Mouse (Mus musculus): ENCODE data around the gene Dram1. TPM values are rescaled to one million over a fixed set of nuclear protein-coding genes. Genes with fewer than 3 reads are reported as not detected.

The Dram1 gene
- polyA plus RNA-seq, 1 experiment from 2014 or later, result 1.2 TPM

DNA sequence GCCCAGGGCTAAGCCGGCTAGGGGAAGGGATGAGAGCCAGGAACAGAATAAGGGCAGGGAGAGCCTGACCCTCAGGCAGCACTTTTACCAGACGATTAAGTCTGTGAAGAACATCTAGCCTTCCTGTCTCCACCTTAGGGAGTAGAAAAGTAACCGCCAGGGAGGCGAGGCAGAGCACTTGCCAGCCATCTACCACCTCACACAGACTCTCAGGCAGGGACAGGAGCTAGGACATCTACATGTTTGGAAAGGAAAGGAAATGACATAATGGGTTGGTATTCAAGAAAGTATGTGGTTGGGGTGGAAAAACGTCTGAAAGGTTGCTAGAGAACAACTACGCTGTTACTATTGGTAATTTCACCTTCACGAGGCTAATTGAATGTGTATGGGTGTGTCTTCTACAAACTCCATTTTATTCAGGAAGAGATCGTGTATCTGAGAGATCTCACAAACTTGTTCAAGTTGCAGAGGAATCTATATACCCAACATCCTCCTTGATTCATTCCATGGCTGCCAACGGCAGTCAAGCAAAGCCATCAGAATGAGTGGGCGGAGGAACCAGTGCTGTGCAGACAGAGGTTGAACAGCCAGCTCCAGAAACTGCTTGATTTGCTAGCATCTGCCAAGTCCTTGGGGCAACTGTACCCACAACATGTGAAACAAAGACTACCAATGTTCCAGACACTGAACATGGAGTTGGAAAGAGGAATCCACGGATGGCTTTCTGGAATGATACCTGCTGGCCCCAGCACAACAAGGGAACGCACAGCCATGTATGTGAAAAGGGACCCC lies 32.2 kb downstream of the Dram1 start:
- 65% methylated on average over 12 of the region's 12 CpGs for WGBS
- Histone ChIP-seq H3K27ac (ENCODE audit: poor library complexity, severe bottlenecking) (no peak overlapping the region), H3K4me2 (peak overlapping the region; percentile 37), H3K9ac (no peak overlapping the region), H3K9me3 (replicated peaks) (no peaks in the 10 kb centered on the region), H3K4me3 (no peak overlapping the region), H3K27me3 (replicated peaks) (no peaks in the 10 kb centered on the region), H3K36me3 (no peaks in the 10 kb centered on the region), H3K4me1 (replicated peaks) (peaks cover 14% of the 10 kb centered on the region)
- ATAC-seq (ENCODE audit: insufficient number of reproducible peaks, low FRiP score), result no peak

DNA sequence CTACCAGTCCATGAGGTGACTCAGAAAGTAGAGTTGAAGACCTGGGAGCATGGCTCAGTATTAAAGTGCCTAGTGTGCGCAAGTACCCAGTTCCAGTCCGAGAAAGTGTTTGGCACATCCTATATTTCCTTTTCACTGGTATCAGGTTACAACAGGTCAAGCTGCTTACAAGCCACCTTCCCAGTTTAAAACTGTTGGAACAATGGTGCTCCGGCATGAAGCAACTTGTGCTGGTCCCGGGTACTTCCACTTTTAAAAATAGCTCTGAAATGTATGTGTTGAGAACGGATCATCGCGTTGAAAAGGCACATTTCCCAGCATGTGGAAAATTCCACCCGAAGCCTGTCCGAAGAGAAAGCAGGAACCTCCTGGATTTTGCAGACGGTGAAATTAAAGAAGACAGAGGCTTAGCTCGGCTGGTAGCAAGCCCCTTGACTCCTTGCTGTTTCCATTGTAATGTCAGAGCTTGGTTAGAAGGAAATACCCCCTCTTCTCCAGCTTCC lies 32.9 kb downstream of the Dram1 start:
- no peaks in the 10 kb centered on the region for H3K9me3 ChIP-seq (replicated peaks)
- H3K4me1 ChIP-seq (replicated peaks), result peaks cover 10% of the 10 kb centered on the region
- WGBS, result 42% methylated on average over 11 of the region's 11 CpGs
- no peak for ATAC-seq (ENCODE audit: insufficient number of reproducible peaks, low FRiP score)
- H3K9ac ChIP-seq, result no peak overlapping the region
- H3K27ac ChIP-seq (ENCODE audit: poor library complexity, severe bottlenecking), result no peak overlapping the region
- H3K4me2 ChIP-seq, result peak overlapping the region; percentile 37
- no peaks in the 10 kb centered on the region for H3K36me3 ChIP-seq
- H3K27me3 ChIP-seq (replicated peaks), result no peaks in the 10 kb centered on the region
- H3K4me3 ChIP-seq, result no peak overlapping the region

DNA sequence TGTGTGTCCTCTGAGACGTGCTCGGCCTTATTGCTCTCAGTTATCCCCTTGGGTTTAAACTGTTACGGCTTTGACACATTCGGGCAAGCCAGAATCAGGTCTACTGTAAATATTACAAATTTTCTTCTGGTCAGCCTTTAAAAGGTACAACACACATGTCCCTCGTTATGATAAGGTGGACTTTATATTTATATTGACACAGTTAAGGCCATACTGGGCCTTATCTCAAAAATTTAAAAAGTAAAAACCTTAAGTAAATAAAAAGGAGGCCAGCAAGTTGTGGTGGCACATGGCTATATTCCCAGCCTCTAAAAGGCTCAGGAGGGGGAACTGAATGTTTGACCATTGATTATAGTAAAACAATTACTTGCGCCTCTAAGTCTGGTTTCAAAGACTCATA lies 37.5 kb downstream of the Dram1 start:
- WGBS, result 79% methylated on average over 6 of the region's 6 CpGs
- ATAC-seq (ENCODE audit: insufficient number of reproducible peaks, low FRiP score), result no peak

DNA sequence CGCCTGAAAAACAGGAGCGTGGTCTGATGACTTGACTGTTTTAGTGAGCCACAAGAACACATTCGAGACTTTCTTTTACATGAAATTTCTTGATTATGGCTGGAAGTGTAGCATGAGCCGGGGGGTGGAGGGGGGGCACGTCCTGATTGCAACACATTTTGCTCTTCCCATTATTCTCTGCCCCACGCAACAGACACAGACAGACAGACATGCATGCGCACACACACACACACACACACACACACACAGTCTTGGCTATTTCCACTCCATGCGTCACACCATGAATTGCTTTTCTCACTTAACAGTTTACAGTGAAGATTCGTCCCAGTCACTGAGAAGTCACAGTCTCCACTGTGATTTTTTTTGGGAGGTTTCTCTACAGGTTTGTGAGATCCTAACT lies 38.2 kb downstream of the Dram1 start:
- WGBS, result 84% methylated on average over 9 of the region's 9 CpGs

More for the DNA sequence above, 37.5 kb downstream of the Dram1 start:
- no peaks in the 10 kb centered on the region for H3K27me3 ChIP-seq (replicated peaks)
- H3K4me2 ChIP-seq, result no peak overlapping the region
- no peak overlapping the region for H3K27ac ChIP-seq (ENCODE audit: poor library complexity, severe bottlenecking)
- H3K4me1 ChIP-seq (replicated peaks), result peaks cover 8% of the 10 kb centered on the region
- H3K9me3 ChIP-seq (replicated peaks), result no peaks in the 10 kb centered on the region
- H3K9ac ChIP-seq, result no peak overlapping the region
- H3K4me3 ChIP-seq, result no peak overlapping the region
- H3K36me3 ChIP-seq, result no peaks in the 10 kb centered on the region

DNA sequence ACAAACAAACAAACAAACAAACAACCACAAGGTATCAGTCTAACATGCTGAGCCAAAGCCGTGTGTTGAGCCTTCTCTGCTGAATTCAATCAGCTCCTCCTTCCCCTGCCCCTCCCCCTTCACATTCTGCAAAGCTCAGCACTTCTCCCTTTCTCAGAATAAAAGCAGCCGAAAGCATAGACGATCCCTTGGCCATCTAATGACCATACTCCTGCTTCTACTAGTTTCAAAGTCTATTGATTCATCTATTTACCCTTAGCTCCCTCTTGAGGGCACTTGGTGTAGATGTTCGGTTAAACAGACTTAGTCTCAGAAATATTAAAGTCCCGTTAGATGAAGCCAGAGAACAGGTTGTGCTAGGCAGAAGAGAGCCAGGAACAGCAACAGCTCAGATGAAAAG lies 48.2 kb downstream of the Dram1 start:
- Histone ChIP-seq H3K36me3 (no peaks in the 10 kb centered on the region), H3K4me2 (no peak overlapping the region), H3K27ac (ENCODE audit: poor library complexity, severe bottlenecking) (no peak overlapping the region), H3K27me3 (replicated peaks) (no peaks in the 10 kb centered on the region), H3K9me3 (replicated peaks) (no peaks in the 10 kb centered on the region; the same call in 1 of the 2 replicates), H3K4me1 (replicated peaks) (no peaks in the 10 kb centered on the region), H3K4me3 (no peak overlapping the region), H3K9ac (no peak overlapping the region)
- ATAC-seq (ENCODE audit: insufficient number of reproducible peaks, low FRiP score), result no peak
- WGBS, result 34% methylated on average over 5 of the region's 5 CpGs

More for the DNA sequence above, 38.2 kb downstream of the Dram1 start:
- Histone ChIP-seq H3K4me2 (no peak overlapping the region), H3K4me3 (no peak overlapping the region), H3K4me1 (replicated peaks) (peaks cover under 1% of the 10 kb centered on the region; the same call in 1 of the 2 replicates), H3K9ac (no peak overlapping the region), H3K27me3 (replicated peaks) (no peaks in the 10 kb centered on the region), H3K27ac (ENCODE audit: poor library complexity, severe bottlenecking) (no peak overlapping the region), H3K9me3 (replicated peaks) (no peaks in the 10 kb centered on the region; the same call in 1 of the 2 replicates), H3K36me3 (no peaks in the 10 kb centered on the region)
- no peak for ATAC-seq (ENCODE audit: insufficient number of reproducible peaks, low FRiP score)

DNA sequence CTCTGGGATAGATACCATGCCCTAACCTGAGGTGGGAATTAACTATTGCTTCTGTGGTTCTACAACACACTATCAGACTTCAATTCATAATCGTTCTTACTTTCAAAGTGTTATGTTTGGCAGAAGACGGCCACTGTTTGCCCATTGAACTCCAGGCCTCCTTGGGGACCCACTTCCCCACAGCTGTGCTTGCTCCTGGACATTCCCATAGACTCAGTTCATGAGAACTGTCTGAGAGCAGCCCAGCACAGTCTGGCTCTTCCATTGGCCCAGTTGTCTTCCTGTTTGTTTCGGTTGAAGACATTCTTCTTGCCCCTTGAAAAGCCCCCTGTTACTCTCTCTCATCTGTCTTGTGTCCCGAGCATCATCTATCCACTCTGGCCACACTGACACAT lies 50.8 kb downstream of the Dram1 start:
- no peak for ATAC-seq (ENCODE audit: insufficient number of reproducible peaks, low FRiP score)
- Histone ChIP-seq H3K4me2 (no peak overlapping the region), H3K9me3 (replicated peaks) (no peaks in the 10 kb centered on the region; the same call in 1 of the 2 replicates), H3K27me3 (replicated peaks) (no peaks in the 10 kb centered on the region), H3K36me3 (no peaks in the 10 kb centered on the region), H3K9ac (no peak overlapping the region), H3K4me3 (no peak overlapping the region), H3K4me1 (replicated peaks) (no peaks in the 10 kb centered on the region), H3K27ac (ENCODE audit: poor library complexity, severe bottlenecking) (no peak overlapping the region)
- 65% methylated on average over 4 of the region's 4 CpGs for WGBS

DNA sequence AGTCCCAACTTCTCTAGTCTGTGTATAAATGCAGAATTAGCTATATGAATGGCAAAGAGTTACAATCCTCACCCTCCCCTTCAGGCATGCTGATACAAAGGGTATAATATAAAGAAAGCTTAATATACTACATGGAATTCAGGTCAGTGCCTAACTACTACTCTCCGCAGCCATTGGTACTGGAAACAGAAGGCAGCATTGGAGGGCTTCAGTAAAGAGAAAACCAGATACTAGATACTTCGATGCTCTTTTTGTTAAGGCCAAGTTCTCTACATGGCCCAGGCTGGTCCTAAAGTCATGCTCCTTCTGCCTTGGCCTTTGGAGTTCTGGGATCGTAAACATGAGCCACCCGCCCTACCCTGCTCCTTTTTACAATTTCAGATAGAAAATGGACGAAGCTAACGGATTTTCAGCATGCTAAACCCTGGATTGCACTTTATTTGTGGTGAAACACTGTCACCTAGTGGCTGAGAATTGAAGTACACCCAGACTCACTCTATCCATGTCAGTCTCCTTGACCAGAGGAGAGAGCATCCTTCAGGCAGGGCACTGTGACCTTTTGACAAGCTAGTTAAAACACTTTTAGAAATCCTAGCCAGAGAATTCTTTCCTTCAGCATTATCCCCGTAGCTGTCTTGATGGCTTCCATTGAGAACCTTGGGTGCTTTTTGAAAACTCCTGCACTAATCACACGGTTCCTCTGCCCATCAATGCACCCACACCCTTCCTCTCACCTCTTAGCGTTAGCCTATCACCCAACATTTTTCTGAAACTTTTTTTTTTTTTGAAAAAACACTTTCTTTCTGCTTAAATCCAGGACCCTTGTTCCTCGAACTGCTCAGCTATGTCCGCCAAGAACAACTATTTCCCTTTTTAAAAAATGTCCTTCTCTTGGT lies 51.5 kb downstream of the Dram1 start:
- no peaks in the 10 kb centered on the region for H3K4me1 ChIP-seq (replicated peaks)
- no peaks in the 10 kb centered on the region; the same call in 1 of the 2 replicates for H3K9me3 ChIP-seq (replicated peaks)
- no peak overlapping the region for H3K27ac ChIP-seq (ENCODE audit: poor library complexity, severe bottlenecking)
- no peak overlapping the region for H3K9ac ChIP-seq
- 45% methylated on average over 11 of the region's 11 CpGs for WGBS
- H3K4me3 ChIP-seq, result no peak overlapping the region
- ATAC-seq (ENCODE audit: insufficient number of reproducible peaks, low FRiP score), result peak; percentile 59; the same call in 1 of the 2 replicates
- H3K4me2 ChIP-seq, result peak overlapping the region; percentile 49
- no peaks in the 10 kb centered on the region for H3K27me3 ChIP-seq (replicated peaks)
- H3K36me3 ChIP-seq, result no peaks in the 10 kb centered on the region

DNA sequence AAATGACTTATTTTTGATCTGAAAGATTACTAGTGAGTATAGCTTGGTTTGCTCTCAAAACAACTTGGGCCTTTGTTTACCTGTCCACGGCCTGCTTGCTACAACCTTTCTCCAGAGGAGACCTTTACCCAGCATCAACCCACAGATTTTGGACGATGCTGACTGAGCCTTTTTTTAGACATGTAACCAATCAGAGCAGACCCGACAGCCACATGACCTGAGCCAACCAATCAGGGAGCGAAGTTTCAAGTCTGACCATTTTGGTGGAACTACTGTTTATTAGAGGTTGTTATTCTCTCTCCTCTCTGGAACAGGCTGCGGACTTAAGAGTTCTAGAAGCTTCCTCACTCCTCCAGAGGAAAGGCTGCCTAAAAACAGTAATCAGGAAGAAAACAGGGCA lies 57.1 kb downstream of the Dram1 start:
- Histone ChIP-seq H3K27me3 (replicated peaks) (no peaks in the 10 kb centered on the region), H3K27ac (ENCODE audit: poor library complexity, severe bottlenecking) (no peak overlapping the region), H3K9me3 (replicated peaks) (no peaks in the 10 kb centered on the region), H3K36me3 (no peaks in the 10 kb centered on the region), H3K4me3 (no peak overlapping the region), H3K4me1 (replicated peaks) (peaks cover 8% of the 10 kb centered on the region; the same call in 1 of the 2 replicates), H3K9ac (no peak overlapping the region), H3K4me2 (no peak overlapping the region)
- ATAC-seq (ENCODE audit: insufficient number of reproducible peaks, low FRiP score), result no peak
- 82% methylated on average over 5 of the region's 5 CpGs for whole genome bisulfite sequencing

DNA sequence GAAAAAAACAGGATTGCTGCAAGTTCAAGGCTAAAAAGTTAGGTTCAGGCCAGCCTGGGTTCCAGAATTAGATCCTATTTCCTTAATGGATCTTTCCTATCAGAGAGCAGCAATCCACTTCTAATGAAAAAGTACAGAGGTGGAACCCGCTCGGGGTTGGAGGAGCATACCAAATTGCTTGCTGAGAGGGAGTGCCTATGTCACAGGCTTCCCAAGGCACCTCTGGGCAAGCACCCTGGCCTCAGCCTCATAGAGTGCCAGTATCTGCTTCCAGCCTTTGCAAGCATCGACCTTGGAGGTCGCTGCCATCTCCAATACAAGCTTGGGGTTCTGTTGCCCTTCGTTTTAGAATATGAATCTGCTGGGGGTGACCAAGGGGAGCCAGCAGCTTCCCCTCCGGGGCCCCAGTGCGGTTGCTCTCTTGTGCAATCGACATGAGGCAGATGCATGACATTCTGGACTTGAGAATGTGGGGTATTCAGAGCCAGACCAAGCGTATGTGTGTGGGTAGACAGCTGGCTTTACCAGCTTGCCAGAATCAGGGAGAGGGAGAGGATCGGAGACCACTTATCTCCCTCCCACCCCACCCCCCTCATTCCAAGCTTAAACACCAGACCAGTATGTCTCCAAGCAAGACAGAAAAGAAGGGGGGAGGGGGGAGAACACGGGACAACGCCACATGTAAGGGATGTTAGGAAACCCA lies 58.0 kb downstream of the Dram1 start:
- Histone ChIP-seq H3K27ac (ENCODE audit: poor library complexity, severe bottlenecking) (no peak overlapping the region), H3K4me3 (no peak overlapping the region), H3K9me3 (replicated peaks) (no peaks in the 10 kb centered on the region), H3K4me2 (peak overlapping the region; percentile 45), H3K4me1 (replicated peaks) (peaks cover 8% of the 10 kb centered on the region; the same call in 1 of the 2 replicates), H3K9ac (no peak overlapping the region), H3K36me3 (no peaks in the 10 kb centered on the region), H3K27me3 (replicated peaks) (no peaks in the 10 kb centered on the region)
- WGBS, result 36% methylated on average over 12 of the region's 12 CpGs
- peak; percentile 33; the same call in 1 of the 2 replicates for ATAC-seq (ENCODE audit: insufficient number of reproducible peaks, low FRiP score)

DNA sequence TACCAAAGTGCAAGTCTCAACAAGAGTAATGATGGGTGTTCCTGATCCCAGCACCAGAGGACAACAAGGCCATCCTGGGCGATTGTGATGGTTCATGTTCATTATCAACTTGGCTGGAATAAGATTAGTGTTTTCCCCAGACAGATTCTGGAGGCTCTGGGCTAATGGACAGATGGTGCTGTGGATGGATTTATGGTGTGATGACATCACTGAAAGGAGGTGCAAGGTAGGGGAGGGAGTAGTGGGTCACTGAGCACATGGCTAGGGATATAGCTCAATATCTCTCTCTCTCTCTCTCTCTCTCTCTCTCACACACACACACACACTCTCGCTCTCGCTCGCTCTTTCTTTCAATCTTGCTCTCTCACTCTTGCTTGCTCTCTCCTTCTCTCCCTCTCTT lies 60.7 kb downstream of the Dram1 start:
- Histone ChIP-seq H3K4me1 (replicated peaks) (peaks cover 8% of the 10 kb centered on the region; the same call in 1 of the 2 replicates), H3K9me3 (replicated peaks) (no peaks in the 10 kb centered on the region), H3K27ac (ENCODE audit: poor library complexity, severe bottlenecking) (no peak overlapping the region), H3K4me3 (no peak overlapping the region), H3K36me3 (no peaks in the 10 kb centered on the region), H3K4me2 (no peak overlapping the region), H3K9ac (no peak overlapping the region), H3K27me3 (replicated peaks) (no peaks in the 10 kb centered on the region)
- ATAC-seq (ENCODE audit: insufficient number of reproducible peaks, low FRiP score), result no peak
- WGBS, result 81% methylated on average over 4 of the region's 4 CpGs

Measured in heart, embryonic 12.5 days (tissue).